Mouse (Mus musculus): ENCODE measurements around the gene Sesn2.
A peak's percentile ranks its signal among the peaks of the same experiment; 100 is the strongest.
"Not testable (repeated sequence)": the region's sequence is repeated elsewhere in the genome, so short reads cannot be mapped to it uniquely, and the experiment has no call there.

Gene Sesn2

DNA sequence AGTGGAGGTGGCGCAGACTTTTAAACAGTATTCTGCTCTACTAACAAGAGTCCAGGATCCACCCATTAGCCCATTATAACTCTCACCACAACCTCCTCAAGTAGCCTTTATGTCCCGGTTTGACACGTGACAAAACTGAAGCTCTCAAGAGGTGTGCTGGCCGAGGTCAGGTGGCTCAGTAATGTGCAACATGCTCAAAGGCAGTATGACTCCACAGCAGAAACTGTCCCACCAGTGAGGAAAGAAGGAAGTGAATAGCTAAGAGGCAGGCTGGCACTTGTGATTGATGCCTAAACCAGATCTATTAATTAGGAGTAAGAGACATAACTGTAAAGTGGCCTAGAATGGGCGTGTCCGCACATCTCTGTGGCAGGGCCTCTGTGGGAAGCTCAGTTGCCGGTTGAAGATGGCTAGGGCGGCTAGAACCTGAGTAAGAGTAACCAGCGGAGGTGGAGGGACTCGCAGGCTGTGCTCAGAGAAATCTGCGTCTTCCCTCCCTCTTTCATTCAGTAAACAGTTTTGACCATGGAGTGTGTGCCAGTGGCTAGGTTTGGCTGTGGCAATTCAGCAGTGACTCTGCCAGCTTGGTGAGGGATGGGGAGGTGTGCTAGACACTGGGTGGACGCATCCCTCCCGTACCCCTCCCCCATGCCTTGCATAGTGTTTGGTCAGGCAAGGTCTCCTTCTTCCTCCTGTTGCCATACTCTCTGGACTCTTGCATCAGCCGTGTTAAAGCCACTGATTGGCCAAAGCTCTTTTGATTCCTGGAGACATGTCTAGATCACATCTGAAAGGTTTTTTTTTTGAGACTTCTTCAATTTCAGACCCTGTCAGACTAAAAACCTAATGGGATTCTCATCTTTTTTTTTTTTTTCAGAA lies 3.3 kb upstream of the Sesn2 start:
- no peak for DNase-seq

DNA sequence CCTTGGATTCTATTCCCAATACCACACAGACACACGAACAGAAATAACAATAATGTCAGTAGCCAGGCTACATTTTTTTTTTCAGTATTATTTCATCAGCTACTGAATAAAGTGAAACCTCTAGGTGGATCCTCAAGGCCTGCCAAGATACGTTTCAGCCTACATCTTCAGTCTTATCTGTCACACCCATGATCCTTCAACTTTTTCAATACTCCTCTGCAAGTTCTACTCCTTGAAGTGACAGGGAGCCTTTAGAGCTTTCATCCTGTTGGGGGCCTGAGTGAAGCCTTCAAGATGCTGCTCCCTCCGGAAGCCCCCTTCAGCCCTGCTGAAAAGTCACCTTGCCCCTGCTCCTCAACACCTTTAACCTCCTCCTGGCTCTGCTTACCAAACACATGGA lies 1.8 kb upstream of the Sesn2 start:
- no peak for DNase-seq

DNA sequence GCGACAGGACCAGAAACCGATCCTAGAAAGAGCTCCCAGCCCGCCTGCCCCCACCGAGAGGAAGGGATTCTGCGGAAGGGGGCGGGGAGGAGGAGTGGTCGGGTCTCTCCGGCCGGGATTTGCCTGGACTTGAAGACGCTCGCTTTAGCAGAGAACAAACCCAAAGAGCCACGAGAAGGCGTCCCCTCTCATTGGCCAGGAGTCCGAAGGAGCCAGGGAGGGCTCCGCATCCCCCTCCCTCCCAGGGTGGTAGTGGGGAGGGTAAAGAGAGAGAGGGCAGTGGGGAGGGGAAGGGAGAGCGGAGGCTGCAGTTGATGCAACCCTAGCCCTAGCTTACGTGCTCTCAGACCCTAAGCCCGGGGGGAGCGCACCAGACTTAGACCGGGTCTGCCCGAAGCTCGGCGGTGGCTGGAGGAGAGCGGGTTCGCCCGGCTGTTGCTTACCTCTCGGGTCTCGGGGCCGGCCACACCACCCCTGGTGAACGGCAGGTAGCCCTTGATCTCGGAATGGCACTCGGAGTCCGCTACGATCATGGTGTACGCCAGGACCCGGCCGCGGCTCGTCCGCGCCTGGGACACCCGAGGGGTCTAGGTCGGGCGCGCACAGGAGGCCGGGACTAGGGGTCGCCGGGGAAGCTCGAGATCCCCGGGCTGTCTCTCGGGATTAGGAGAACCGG lies 542 bp downstream of the Sesn2 start:
- peak; percentile 58 for DNase-seq

DNA sequence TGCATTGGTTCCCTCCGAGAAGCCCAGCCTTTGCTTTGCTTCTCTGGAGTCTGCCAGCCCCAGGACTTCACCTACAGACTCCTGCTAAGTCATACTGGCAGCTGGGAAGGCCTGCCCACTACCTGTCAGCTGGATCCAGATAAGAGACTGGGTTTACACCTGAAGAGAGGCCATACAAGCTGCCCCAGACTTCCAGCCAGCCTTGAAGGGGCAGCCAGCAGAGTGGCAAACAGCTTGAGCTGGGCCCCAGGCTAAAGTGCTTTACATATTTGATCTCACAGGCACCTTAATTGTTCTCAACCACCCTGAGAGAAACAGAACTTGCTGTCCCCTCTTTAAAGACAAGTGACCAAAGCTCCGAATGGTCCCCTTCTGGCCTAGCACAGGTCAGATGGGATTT lies 3.1 kb downstream of the Sesn2 start:
- DNase-seq: no peak

DNA sequence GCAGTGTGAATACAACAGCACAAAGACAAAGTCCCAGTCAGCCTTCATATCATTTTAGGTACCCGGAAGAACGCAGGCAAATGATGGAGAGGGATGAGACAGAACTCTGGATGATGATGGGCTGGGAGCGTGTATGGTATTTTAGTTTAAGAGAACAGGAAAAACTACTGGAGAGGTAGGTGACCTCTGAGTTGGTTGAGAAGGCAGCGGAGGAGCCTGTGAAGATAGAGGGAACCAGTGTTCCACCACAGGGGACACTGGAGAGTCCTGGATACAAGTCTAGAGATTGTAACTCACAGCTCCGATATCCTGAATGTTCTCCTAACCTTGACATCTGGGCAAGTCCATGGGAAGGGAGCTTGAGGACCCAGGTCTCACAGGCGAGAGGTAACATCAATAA lies 4.1 kb downstream of the Sesn2 start:
- no peak for DNase-seq

DNA sequence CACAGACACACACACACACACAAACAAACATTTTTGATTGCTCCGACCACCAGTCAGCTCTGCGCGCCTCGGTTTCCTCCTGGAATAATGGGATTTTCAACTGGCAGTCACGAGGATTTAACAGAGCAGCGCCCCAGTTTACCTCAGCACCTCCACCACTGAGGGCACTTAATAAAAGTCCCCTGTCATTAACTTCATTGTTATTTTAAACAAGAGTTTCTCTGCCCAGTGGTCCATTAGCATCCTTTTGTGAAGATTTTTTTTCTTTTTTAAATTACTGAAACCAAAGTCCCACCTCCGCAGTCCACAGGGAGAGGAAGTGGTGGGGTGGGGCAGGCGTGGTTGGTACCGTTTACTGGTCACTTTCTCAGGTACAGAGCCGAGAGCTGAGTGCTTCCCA lies 4.5 kb downstream of the Sesn2 start:
- no peak for DNase-seq

DNA sequence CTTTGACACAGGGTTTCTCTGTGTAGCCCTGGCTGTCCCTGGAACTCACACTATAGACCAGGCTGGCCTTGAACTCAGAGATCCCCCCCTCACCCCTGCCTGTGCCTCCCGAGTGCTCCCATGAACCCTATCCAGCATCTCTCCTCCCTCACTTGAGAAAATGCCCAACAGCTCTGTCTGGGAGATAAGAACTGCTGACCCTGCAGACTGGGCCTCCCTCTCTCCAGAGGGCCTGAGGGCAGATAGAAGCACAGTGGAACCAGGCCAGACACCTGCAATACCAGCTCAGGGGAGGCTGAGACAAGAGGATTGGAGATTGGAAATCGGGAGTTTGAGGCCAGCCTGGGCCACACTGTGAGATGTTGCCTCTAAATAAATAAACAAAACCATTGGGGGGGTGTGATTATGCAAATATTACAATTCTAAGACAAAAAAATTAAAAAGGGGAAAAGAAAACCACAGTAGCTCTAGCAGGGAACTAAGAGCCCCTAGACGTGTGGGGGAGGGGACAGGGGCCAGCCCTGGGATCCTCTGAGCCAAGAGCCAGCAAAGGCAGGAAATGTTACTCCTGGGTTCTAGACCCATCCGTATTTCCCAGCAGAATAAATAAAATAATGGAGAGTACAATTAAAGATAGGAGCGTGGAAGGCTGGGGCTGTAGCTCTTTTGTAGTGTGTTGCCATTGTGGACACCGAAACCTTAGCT lies 5.1 kb downstream of the Sesn2 start:
- no peak for DNase-seq

DNA sequence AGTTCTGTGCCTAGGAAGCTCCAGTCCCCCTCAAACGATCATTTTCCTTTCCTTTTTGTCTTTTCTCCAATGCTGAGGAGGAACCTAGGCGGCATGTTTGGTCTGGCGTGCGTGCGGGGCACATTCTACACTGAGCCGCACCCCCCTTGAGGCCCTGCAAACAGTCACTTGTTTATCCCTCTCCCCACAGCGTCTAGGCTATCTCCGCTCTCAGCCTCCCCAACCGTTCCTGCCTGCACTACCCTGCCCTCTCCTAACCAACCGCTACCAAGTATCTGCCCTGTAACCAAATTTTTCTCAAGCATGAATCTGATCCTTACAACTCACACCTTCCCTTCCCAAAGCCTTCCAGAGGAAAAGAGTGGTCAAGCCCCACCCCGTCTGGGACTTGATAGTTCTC lies 7.0 kb downstream of the Sesn2 start:
- DNase-seq: no peak

DNA sequence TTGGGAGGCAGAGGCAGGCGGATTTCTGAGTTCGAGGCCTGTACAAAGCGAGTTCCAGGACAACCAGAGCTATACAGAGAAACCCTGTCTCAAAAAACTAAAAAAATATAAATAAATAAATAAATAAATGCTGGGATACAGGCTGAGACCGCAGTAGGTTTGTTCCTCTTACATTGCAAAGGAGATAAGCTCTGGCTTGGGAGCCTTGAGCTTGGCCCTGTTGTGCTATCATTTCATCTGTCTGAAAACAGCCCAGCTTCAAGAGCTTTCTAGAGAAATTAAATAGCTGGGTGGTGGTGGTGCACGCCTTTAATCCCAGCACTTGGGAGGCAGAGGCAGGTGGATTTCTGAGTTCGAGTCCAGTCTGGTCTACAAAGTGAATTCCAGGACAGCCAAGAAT lies 8.7 kb downstream of the Sesn2 start:
- no peak for DNase-seq

DNA sequence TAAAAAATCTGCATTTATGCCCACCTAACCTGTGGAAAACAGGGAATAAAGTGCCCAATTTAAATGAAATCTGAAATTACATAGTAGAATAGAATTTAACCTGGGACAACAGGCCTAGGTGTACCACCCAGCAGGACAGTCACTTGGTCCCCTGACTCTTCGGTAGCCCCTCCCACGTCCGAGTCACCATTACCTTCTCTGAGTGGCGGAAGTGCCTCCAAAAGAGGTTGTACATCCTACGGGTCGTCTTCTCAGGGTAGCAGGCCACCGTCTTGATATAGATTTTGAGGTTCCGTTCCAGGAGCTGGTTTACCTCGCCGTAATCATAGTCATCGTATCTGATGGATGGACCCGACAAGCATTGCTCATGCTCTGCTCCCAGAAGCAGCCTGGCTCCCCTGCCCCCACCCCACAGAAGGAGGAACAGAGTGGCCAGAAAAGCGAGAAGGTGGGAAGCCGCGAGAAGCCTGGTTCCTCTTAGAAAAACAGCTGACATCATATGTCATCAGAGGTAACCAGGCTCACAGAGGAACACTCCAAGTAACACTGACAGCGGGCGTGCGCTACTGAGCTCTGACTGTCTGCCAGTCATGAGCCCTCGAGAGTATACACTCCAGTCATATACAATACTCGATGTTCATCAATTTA lies 15.9 kb downstream of the Sesn2 start:
- peak; percentile 63 for DNase-seq

DNA sequence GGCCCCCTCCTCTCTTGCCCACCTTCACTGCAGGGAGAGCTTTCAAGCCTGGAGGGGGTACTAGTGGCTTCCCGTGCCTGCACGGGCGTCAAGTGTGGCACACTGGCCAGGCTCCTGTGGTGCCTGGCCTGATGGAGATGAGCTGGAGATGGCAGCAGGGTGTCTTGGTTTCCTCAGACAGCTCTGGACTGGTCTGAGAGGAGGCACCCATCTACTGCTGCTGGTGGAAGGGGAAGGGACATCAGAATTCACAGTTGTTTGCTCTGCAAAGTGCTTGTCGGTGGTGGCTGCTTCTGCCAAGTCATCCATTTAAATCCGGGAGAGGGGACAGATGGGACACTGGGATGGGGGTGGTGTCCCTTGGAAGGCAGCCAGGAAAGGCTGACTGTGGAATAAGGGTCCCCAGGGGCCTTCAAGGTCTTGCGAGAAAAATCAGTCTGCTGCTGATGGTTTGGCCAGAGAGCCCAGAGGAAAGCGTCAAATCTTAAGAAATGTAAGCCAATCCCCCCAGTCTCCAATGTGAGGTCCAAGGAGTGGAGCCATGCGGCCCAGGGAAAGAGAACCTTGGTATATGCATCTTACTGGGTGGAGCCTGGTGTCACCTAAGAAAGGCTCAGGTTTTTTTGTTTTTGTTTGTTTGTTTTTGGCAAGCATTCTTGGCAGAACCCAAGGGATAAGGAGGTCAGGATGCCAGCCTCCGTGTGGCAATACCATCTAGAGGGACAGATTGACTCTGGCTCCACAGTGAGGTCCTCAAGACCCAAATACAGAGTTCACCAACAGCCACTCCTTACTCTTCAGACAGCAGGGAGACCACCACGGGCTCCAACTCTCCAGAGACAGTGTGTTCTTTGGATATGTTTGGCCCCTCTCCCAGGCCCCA lies 17.9 kb downstream of the Sesn2 start:
- peak; percentile 52 for DNase-seq

DNA sequence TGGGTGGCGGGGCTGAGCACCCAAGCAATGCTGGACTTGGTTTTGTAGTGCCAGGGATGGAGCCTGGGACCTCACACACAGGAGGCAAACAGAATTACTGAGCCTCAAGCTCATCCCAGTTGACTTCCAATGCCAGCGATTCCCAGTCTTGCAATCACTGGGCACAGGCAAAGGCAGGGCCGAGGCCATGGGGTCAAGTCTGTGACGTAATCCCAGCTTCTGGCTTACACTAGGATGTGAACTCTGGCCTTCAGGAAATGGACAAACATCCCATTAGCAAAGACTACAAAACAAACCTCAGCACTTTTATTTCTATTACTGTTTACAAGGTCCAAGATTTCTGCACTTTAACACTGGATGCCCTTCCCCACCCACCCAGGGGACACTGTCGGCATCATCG lies 18.6 kb downstream of the Sesn2 start:
- no peak for DNase-seq

DNA sequence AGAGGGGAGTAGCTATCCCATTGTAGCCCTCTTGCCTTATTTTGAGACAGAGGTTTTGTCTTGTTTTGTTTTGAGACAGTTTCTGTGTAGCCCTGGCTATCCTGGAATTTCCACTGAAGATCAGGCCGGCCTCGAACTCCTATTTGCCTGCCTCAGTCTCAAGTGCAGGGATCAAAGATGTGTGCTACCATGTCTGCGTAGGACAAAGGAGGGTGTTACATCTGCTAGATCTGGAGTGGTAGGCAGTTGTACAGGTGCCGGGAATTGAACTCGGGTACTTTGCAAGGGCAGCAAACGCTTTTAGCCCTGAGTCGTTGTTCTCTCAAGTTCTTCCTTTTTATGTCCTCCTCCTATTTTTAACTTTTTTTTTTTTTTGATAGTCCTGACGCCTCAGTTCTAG lies 19.2 kb downstream of the Sesn2 start:
- no peak for DNase-seq

DNA sequence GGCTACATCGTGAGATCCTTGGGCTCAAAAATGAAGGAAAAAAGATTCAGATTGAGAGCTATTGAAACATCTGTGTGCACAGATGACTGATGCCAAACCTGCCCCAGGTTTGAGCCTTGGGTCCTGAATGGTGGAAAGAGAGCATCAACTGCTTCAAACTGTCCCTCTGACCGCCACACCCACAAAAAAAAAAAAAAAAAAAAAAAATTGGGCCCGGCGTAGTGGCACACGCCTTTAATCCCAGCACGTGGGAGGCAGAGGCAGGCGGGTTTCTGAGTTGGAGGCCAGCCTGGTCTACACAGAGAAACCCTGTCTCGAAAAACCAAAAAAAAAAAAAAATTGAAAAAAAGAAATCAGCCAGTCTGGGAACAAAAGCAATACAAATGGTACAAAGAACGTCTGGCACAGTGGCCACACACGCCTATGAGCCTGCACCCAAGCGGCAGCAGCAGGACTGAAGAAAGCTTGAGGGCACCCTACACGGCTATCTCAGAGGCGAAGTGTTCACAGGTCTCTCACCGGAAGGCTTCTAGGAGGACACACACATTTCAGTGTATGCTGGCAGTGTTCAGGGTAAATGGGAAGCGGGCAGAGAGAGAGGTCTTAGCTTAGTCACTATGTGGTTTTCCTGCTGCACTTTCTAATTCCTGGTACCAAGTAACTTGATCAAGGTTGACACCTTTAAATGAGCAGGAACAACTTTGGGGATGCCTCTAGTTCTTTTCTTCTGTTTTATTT lies 19.9 kb downstream of the Sesn2 start:
- no peak for DNase-seq

DNA sequence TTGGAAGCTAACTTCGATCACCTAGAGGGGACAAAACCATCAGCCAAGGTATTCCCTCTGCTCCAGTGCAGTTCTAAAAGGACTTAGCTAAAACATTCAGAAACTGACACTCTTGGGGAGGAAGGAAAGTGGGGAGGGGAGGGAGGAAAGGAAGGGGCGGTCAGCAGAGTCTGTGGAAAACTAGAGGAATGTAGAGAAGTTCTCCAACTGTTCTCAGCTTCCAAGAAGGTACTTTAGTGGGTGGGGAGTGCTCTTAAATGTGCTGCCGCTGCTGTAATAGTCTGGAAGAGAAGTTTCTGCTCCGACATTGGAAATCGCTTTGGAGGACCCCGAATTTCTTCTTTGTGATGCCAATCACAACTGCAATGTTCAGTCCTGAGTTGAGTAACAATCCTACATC lies 21.3 kb downstream of the Sesn2 start:
- DNase-seq: no peak

DNA sequence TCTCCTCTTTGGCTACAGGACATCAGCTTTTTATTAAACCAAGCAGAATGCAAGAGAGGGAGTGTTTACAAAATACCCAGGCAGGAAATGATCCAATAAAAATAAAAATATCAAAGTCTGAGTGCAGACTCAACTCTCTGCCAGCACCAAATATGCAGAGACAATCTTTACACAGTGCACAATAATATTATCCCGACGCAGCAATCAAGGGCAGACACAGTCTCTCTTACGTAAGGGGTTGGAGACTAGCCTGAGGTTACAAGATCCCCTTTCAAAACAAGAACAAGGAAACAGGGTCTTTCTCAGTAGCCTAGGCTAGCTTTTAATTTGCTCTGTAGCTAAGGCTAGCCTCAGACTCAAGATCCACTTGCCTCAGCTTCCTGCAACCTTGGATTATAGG lies 21.8 kb downstream of the Sesn2 start:
- no peak for DNase-seq

DNA sequence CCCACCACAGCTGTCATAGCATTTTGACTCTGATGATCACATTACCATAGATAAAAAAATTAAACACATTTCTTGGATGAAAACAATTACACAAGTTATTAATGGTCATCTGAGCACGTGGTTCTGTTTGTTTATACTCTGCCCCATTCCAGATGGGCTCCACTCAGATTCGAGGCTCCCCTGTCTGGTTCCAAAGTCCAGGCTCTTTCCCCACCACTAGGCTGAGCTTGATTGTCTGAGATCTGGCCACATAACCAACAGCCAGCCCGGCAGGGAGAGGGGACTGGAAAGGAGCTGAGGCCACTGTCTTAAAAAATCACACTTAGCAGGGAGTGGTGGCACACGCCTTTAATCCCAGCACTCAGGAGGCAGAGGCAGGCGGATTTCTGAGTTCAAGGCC lies 25.5 kb downstream of the Sesn2 start:
- DNase-seq: no peak

DNA sequence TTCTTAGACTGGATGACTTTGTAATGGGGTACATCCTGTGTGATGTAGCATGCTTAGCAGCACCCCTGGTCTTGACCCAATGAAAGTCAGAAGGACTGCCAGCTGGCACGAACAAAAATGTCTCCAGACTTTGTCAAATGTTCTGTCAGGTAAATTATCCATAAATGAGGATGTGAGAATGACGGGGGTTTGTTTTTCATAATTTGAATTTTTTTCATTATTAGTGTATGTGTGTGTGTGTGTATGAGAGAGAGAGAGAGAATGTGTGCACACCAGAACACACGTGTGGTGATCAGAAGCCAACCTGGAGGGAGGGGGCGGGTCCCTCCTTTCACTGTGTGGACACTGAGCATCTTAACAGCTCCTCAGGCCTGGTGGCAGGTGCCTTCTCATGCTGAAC lies 26.1 kb downstream of the Sesn2 start:
- no peak for DNase-seq

DNA sequence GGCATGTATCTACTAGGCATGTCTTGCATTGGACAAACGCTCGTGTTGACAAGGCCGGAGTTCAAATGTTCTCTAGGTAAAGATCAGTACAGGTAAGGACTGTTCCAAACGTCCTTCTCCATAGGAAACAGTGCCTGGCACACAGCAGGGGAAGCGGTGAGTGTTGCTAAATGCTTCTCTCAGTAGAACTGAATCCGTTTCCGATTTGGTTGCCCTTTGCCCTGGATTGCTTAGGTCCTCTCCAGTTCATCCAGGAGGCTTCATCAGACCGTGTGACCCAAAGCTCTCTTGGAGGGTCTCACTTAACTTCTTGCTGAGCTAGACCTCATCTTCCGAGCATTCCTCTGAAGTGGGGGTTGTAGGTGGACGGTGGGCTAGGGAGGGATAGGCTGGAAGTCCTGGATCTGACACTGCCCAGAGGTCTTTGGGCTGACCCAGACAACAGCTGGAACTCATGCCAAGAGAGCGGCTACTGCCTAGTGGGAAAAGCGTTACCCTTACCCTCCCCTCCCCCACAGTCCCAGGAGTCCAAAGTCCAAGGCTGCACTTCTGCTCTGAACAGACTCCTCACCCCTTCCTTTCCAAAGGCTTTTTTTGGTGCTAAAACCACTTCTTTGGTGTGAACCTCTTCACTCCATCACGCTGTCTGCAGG lies 27.2 kb downstream of the Sesn2 start:
- no peak for DNase-seq

DNA sequence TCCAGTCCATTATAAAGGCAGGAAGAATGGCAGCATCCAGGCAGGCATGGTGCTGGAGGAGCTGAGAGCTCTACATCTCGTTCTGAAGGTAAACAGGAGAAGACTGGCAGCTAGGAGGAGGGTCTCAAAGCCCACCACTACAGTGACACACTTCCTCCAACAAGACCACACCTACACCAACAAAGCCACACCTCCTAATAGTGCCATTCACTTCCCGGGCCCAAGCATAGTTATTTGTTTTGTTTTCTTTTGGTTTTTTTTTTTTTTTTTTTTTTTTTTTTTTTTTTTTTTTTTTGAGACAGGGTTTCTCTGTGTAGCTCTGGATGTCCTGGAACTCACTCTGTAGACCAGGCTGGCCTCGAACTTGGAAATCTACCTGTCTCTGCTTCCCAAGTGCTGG lies 28.2 kb downstream of the Sesn2 start:
- not testable (repeated sequence) for DNase-seq

DNA sequence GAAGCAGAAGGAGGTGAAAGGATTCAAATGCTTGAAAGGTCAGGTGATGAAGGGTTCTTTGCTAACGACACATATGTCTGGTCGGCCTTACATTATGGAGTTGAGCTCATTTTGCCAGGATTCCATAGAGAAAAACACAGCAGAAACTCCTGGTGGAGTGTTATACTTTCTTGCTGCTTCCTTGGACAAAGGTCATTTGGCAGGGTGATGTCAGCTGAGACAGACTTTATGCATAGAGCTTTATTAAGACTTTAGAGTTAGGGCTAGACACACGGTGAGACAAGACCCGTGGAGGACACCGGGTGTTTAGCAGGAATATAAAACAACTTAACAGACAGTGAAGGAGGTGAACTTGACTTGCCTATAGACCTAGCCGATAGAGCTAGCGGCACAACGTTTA lies 32.5 kb downstream of the Sesn2 start:
- DNase-seq: no peak

Measured in layer of hippocampus, adult 9-11 months (tissue).